Mouse (Mus musculus) CD8-positive naive resting alpha-beta T cell, adult 2 months (primary cell): ENCODE results near the gene Ak5.

Experiments
- DNase-seq, 2 experiments: peaks; one replicate each; pipeline ENCODE4 v3.0.0; 2022; ENCODE audit warnings: low read depth in 2 of 2, low spot score in 2 of 2

The Ak5 gene

DNA sequence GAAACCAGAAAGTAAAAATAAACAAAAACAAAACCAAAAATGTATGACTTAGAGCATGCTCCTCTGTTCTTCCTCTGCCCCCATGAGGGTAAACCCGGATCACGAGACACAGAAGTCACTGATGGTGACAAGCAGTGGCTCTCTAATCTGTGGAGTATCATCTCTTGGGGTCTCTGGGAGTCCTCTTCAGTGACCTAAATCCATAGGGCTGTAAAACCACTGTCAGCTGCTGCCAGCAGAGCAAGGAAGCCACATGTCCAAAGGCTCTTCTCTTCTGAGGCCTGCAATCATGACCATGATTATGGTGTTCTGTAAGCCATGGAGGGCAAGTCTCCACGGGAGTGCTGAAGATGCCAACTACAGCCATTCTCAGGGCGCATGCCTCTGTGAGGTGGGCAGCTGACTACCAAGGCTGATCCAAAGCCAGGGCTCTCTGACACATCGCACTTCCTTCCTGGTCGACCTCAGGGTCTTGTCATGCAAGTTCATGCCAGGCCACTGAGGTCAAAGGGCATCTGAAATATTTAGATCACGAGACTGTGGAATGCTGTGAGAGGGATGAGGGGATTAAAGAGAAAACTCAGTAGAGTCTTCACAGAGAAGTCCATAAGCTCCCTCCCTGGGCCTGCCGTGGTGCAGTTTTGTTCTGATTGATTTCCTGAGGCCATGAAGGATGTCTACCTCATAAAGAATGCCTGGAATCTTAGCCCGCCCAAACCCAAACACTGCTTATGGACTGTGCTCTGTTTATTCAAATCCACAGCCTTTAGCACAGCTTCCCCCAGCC, 99.5 kb downstream of the Ak5 start:
- DNase-seq, result no peak

GRCm38 (mm10) chr3:152564516-152565113, 103.5 kb downstream of the Ak5 start:
- no peak for DNase-seq

DNA sequence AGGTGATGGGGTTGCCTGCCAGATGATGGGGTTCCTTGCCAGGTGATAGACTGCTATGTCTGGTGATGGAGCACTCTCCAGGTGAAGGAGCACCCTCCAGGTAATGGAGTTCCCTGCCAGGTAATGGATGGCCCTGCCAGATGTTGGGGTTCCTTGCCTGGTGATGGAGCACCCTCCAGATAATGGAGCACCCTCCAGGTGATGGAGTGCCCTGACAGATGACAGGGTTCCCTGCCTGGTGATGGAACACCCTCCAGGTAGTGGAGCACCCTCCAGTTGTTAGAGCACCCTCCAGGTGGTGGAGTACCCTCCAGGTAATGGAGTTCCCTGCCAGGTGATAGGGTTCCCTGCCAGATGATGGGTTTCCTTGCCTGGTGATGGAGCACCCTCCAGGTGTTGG, 104.3 kb downstream of the Ak5 start:
- DNase-seq, result no peak

GRCm38 (mm10) chr3:152561708-152562107, 106.5 kb downstream of the Ak5 start:
- no peak for DNase-seq

- no peak for DNase-seq
Observed at GRCm38 (mm10) chr3:152559295-152559694, 108.9 kb downstream of the Ak5 start.

- DNase-seq, result no peak
Observed at GRCm38 (mm10) chr3:152558106-152558505, 110.1 kb downstream of the Ak5 start.

GRCm38 (mm10) chr3:152557659-152558058, 110.5 kb downstream of the Ak5 start:
- DNase-seq, result no peak

- no peak for DNase-seq
Observed at GRCm38 (mm10) chr3:152556919-152557318, 111.2 kb downstream of the Ak5 start.

DNA sequence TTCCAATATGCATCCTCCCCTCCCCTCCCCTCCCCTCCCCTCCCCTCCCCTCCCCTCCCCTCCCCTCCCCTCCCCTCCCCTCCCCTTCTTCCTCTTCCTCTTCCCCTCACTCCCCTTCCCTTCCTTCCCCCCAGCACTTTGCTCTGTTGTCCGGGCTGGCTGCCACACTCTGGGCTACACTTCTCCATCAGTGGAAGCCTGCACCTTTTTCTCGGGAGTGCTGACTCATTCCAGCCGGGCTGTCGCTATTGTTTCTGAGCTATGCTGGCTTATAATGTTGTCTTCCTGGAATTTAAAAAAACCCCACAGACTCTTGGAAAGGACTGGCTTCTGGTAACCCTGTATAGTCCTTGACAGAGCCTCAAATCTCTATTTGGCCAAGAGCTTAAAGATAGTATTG, 111.7 kb downstream of the Ak5 start:
- DNase-seq, result no peak

- DNase-seq, result no peak
Observed at GRCm38 (mm10) chr3:152555216-152555615, 112.9 kb downstream of the Ak5 start.

DNA sequence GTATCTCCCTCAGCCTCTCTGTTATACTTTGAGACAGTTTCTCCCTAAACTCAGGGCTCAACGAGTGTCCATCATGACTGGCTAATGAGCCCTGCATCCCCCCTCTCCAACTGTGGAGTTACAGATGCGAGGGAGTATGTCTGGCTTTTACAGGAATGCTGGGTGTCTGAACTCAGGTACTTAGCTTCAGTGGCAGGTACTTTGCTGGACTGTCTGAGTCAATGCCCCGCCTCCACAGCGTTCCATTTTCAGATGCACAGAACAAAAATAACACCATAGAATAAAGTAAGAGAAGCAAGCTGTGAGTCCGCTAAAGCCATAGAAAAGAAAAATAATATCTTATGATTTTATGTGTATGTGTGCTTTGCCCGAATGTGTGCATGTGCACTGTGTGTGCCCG, 113.8 kb downstream of the Ak5 start:
- no peak for DNase-seq

- DNase-seq, result no peak
Observed at GRCm38 (mm10) chr3:152552641-152553040, 115.5 kb downstream of the Ak5 start.

DNA sequence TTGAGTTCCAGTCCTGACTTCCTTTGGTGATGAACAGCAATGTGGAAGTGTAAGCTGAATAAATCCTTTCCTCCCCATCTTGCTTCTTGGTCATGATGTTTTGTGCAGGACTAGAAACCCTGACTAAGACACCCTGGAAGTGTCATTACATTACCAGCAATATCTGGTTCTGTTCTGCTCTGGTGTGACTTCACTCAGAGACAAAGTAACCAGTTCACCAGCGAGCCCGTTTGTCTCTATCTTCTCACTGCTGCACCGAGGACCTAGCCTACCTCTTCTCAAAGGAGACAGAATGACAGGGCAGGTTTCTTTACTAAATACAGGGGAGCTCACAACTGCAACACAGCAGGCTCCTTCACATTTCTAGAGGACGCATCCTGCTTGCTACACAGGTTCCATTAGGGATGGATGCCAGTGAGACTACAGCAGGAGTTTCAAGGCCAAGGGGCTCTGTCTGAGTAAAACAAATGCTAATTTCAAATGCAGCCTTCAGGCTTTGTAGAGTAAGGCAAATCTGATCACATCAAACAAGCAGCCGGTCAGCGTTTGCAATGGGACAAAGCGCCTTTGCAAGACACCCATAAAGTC, 117.5 kb downstream of the Ak5 start:
- no peak for DNase-seq

DNA sequence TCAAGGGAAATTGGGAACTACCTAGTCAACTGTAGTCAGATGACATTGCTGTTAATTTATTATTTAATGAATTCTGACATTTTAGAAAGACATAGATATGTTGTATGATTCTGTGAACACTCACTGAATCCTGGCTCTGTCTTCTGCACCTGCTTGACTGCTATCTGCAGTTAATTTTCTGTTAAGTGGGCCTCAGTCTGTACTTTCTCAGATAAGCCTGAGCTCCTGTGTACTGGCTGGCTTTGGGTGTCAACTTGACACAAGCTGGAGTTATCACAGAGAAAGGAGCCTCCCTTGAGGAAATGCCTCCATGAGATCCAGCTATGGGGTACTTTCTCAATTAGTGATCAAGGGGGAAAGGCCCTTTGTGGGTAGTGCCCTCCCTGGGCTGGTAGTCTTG, 118.1 kb downstream of the Ak5 start:
- DNase-seq, result no peak

DNA sequence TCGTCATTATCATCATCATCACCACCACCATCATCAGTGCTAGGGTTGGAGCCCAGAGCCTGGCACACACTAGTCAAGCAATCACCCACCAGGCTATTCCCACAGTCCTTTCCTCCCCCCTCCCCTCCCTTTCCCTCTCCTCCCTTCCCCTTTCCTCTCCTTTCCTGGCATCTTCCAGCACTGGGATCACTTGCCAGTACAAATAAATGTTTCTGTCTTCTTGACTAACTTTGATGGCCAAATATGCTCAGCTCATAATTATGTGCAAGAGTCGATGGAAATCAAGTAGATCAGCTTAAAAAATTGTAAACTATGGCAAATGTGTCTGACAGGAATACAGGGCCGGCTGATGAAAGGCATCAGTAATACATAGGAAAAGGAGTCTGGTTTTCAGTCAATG, 123.2 kb downstream of the Ak5 start:
- DNase-seq, result no peak

DNA sequence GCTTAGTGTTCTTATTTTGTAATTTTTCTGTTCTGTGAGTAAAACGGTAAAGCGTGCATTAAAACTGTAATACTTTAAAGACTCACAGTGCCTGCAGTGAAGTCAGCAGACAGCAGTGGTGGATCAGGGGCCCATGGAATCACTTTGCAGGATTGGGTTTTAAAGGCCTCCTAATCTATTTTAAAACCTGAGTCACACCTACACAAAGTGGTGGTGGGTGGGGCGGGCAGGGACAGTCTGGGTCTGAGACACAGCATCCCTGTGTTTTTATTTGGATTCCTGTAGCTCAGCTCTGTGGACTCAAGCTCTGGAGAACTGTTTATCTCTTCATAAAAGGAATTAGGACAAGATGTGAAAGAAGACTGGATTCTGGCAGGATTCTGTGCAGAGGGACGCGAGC, 125.9 kb downstream of the Ak5 start:
- no peak for DNase-seq

- no peak for DNase-seq
Observed at GRCm38 (mm10) chr3:152530344-152530743, 137.8 kb downstream of the Ak5 start.

DNA sequence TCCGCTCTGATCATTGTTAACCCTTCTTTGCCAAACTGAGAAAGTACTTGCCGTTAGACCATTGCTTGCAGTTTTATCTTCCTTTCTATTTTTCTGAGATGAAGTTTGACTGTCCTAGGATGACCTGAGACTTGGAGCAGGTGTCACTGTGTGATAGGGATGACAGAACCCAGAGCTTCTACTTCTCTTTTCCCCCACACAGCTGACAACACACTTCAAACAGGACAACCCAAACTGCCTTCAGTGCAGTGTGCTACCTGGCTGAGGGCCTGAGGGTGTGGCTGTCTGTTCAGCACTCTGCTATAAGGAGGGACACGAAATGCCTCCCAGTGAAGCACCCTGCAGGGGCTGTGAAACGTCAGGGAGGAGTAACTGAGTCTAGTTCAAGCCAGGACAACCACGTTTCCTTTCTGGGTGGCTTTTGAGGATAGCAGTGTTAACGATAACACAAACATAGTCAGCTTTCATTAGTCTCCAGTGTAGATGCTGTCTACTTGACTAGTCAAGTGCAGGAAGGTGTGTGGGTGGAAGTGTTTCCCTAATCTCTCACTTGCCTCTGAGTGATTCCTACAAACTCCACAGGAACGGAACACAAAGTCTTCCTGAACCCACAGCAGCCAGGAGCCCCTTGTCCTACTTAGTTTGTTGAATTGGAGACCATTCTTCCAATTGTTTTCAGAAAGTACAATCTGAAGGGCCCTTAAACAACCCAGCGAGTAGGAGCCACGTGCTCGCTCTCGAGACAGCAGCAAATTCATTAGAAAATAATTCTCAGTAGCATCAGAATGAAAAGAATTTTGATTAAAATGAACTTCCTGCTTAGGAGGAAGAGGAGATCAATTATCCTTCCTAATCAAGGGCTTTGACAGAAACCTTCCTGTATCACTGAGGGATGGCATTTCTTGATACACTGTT, 138.8 kb downstream of the Ak5 start:
- no peak for DNase-seq

- no peak for DNase-seq
Observed at GRCm38 (mm10) chr3:152526721-152527120, 141.4 kb downstream of the Ak5 start.

GRCm38 (mm10) chr3:152523315-152523638, 144.9 kb downstream of the Ak5 start:
- no peak for DNase-seq

DNA sequence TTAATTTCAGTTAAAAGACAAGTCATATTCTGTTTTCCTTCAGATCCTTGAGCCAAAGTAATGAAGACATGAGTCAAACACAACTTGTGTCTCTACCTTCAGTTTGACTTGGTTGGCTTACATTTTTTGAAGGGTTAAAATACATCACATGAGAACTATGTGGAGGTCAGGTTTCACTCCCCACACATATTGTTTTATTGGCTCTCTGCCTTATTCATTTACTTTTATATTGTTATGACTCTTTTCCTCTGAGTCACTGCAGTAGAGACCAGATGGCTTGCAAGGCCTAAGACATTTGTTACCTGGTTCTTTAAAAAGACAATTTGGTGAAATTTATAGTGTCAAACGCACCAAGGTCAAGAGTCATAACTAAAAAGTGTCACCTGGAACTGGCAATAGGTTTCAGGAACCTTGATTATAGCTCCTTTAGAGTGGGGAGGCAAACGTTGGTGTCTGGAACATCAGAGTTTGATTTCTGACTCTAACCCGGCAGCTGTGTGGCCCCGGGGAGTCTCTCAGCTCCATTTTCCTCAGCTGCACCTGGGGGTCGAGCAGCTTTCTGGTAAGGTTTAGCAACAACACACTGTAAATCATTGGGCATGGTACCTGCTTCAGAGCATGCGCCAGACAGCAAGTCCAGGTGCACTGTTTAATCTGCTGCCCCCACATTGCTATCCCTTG, 145.4 kb downstream of the Ak5 start:
- DNase-seq, result no peak
